Mouse (Mus musculus) Muller cell, postnatal 12 days (primary cell): Measurements from ENCODE around the gene Casz1.
A peak's percentile ranks its signal among the peaks of the same experiment; 100 is the strongest.

Experiments
- DNase-seq: peaks from one replicate; pipeline ENCODE4 v3.0.0-alpha.2; 2015; ENCODE audit errors: inconsistent ontology term

Casz1 gene

DNA sequence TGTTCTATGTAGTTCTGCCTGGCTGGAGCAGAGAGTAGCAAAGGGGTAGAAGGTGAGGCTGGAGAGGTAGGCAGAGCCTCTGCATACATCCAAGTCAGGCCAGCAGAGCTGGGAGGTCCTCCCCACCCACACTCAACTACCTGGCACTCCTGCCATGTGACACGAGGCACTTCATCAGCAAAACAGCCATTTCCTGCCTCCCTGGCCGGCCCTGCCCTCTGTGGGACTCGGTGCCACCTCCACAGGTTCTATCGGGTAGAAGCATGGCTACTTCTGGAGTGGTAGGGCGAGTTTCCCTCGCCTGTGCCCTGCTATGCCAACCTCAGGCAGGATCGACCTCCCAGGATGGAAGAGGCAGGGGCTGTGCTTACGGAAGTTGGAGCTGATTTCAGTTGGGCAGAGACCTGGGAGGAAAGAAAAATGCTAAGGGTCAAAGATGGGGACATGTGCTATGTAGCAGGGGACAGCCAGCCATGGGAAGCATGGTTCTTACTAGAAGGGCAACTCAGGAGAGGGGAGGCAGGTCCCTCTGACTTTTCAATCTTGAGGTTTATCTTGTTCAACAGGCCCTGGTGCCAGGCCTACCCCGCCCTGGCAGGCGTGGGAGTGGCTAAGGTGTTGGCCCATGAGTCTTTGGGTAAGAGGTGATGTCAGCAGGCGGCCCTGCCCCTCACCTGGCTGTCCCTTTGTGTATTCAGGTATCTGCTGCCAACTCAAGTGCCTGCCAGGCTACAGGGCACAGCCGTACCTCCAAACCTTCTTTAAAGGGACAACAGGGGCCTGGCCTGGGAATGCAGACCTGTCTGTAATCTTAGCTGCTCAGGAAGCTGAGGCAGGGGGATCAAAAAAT lies 6.5 kb upstream of the Casz1 start:
- DNase-seq = no peak

DNA sequence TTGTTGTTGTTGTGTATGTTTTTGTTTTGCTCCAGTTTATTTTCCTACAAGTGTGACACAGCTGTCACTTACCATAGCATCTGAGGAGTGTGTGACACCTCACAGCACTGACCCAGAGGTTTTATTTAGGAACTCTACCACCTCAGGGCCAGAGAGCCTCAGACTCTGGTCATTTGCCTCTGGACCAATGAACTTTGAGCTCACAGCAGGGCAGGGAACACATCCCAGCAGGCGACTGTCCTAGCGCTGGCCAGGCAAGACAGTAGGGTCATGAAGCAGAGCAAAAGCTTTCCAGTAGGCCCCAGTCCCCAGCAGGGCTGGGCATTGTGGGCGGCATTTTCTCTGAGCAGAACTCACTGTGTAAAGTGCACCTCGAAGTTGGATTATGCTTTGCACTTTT lies 1.2 kb upstream of the Casz1 start:
- no peak for DNase-seq

DNA sequence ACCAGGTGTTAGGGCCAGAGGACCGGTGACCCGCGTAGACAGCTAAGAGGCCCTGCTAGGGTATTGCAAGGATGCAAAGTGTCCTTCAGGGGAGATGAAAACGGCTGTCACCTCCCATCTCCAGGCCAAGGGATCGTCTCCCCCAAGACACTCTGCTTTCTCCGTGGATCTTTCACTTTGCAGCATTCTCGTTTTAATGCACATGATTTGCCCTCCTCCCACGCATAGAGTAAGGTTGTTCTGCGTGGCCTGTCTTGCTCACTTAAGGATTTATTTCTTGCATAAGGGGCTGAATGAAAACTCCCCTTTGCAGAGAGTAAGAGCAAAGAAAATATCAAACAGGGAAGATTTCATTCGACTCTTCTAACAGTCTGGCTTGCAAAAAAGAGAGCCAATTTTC lies 593 bp upstream of the Casz1 start:
- no peak for DNase-seq

DNA sequence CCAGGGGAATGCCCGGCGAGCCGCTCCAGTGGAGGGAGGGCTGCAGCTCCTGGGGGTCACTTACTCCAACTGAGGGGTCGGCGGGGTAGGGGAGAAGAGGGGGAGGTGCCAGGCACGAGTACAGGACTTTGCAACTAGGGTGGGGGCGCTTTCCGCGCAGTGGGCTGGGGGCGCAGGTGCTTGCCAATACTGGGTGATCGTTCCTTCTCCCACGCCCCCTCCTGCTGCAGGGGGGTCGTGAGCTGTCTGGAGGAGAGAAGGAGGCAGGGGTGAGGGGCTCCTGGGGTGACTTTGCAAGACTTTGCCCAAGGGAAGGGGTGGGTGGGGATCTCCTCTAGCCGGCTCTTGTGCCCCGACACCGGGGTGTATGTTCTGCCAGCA lies 541 bp downstream of the Casz1 start:
- DNase-seq = no peak

DNA sequence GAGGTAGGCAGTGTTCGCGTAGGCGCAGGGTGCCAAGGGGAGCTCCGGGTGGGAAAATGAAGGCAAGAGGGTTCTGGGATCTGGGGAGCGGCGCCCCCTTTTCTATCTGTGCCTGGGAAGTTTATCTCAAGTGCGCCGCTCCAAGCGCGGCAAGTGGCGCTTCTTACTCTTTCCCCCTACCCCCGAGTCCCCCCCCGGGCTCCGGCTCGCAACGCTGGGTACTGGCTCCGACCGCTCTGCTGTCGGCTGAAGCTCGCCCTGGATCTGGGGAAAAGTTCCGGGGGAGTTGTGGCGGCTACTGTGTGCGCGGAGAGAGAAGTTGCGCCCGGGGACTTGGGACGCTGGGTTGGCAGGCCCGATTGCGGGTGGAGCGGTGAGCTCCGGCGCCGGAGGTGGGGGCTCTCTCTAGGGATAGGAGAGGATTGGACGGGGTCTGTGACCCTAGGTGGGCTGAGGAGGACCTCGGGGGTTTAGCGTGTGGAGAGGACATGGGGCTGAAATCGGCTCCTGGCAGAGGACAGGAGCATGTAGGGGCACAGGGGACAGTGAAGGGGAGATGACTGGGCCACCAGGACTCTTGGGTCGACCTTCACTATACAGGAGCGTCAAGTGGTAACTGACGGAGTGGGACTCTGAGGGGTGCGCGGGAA lies 1.1 kb downstream of the Casz1 start:
- peak; percentile 63 for DNase-seq

DNA sequence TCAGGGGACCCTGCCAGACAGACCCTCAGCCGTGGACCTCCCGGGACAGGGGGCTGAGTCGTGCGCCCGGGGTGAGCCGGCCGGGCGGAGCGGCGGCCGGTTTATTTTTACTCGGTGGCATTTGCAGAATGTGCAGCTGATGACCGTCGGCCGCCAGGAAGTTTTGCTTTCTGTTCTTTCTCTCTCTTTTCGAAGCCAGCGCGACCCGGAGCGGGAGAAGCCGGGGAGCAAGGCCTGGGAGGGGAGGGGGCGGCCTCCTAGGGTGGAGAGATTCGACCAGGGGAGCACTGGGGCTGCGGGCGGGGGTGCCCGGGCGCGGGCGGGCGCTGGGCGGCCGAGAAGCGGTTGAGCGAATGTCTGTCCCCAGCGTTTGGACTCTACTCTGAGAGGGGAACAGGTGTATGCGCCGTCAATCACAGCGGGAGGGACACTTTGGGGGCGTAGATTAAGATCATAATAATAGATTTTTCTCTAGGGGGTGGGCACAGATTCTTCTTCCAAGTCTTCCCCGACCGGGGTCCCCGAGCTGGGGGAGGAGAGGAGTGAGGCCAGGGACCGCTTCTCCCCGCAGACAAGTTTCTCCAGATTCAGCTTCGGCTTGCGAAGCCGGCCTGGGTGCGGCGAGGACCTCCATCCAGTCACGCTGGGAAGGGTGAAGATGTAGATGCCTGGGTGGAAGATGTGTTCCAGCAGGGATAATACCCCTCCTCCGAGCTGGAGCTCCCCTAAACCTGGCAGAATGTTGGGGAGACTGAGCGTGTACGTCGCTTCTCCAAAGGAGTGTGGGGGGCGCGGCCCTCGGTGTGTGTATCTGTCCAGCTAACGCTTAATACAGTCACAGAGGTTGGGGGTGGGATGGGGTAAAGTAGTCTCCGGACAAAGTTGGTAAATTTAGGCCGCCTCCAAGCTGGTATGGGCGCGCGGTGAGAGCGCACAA lies 1.9 kb downstream of the Casz1 start:
- DNase-seq = peak; percentile 64

DNA sequence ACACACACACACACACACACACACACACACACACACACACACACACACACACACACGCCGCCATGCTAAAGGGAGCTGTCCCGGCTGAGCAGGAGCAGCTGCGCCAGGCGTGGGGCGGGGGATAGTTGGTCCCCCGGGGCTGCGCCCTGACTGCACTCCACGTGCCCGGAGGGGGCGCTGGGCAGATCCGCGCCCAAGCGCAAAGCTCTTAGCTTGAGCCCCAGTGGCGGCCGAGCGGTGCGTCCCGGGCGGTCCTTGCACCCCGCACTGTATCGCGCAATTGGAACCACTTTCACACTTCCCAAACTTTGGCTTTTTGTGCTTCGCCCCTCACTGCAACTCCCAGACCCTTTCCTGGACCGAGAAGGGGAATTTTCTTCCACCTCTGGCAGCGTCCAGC lies 2.6 kb downstream of the Casz1 start:
- peak; percentile 68 for DNase-seq

DNA sequence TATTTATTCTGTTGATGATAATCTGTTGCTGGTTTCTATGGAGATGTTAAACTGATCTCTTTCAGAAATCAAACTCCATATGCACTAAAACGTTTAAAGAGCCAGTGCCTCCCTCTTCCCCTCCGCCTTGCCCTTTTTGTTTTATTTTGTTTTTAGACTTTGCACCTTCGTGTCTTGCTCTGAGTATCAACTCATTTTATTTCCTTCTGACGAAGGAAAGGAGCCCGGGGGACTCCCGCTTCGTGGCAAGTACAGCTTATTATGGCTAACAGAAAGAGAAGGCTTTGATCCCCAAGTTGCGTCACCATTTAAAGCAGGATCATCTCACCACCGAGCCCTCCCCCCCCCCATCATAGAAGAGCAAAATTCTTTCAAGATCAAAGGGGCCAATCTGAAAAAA lies 3.2 kb downstream of the Casz1 start:
- DNase-seq = no peak

DNA sequence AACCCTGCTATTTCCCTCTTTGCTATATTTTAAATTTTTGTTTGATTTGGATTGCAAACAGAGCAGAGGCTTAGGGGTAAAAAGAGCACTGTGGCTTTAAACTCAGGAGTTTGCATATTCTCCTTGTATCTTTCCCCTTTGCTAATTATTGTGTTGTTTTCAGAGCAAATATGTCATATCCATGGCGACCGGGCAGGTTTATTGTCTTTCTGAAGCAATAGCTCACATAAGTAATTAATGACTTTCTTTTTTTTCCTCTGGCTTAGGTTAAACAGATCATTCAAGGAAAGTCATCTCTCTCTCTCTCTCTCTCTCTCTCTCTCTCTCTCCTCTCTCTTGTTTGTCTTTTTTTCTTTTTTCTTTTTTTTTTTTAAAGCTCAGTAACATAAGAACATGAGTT lies 4.6 kb downstream of the Casz1 start:
- DNase-seq = peak; percentile 44

DNA sequence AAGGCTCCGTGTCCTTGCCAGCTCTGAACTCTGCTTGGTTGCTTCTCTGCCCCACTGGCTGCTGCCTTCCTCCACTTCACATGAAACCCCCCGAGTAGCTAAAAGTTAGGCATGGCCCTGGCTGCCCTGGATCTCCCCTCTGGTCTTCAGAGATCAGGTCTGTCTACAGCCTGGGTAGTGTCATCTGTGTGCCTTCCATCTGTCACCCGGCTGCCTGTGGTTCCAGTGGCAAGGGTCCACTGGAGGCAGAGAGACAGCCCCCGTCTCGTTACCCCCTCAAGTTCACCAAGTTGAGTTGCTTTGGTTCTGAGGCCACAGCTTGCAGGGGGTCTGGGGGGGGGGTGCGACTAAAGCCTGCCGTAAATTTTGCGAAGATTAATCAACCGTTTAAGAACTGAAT lies 6.5 kb downstream of the Casz1 start:
- DNase-seq = no peak

DNA sequence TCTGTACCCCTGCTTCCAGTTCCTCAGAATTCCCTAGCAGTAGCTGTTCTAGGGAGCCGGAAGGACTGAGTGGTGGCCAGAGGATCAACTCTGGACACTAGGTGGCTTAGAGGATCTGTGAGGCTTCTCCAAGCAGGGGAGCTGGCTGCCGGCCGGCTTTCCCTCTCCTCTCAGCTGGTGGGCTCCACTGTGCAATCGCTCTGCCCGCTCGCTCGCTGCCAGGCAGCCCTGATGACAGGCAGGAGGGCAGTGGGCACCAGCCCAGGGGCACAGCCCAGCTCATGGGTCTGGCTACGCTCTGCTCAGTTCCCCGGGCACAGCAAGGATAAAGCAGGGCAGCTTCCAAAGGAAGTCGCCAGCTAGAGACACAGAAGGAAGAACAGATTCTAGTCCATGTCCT lies 7.7 kb downstream of the Casz1 start:
- DNase-seq = peak; percentile 80

DNA sequence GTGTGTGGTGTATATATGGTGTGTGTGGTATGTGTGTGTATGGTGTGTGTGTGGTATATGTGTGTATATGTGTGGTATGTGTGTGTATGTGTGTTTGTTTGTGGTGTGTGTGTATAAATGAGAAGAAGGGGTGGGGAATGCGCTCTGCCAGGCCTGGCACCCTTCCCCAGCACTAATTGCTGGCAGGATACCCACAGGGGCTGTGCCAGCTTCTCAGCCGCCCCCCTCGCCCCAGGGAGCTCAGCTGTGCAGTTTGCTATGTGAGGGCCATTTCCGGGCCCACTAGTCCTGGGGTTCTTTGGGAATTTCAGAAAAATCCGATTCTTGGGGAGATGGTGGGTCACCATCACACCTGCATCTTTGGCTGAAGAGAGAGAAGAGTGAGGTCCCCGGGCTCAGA lies 9.0 kb downstream of the Casz1 start:
- peak; percentile 73 for DNase-seq

DNA sequence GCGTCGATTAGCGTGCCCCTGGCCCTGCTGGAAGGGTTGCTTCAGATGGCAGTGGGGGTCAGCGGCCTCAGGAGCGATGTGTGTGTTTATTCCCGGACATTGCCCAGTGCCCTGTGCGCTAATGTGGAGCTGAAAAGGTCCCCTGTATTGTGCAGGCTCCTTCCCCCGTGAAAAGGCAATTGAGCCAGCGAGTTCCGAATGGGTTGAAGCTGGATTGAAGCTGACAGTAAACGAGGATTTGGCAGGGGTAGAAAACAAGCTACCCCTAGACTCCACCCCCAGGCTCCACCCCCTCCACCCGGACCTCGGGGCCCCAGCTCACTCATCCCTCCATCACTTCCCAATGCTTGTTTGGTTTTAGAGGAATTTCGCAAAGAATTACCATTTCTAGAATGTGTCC lies 12.3 kb downstream of the Casz1 start:
- DNase-seq = peak; percentile 84

DNA sequence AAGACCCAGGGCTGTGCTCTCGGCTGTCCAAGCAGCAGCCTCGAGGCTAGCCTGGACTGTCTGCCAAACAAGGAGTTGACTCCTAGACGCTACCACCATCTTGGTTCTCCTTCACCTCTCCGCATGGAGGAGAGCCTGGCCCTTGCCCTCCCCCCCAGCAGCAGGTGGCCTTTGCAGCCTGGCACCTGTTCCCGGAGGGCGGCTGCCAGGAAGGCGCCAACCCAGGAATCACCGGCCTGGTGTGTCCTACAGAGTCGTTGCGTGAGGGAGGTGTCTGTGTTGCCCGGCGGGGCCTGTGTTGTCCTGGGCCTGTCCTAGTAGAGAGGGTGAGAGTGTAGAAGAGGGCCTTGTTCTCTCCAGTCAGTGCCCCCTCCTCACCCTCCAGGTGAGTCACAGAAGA lies 13.9 kb downstream of the Casz1 start:
- no peak for DNase-seq

DNA sequence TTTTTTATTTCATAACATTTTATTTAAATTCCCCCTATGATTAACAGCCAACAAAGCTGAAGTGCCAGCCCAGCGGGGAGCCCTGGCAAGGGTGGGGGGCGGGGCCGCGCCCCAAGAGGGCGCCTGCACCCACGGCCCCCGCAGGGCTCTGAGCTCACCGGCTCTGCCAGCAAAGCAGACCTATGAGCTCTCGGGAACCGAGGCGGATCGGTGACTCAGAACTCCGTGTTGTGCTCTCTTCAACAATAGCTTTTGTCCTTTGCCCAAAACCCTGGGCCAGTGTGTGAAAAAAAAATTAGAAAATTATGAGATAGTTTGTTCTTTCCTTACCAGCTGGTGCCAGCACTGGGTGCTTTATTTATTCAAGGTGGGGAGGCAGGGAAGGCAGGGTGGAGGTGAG lies 15.9 kb downstream of the Casz1 start:
- DNase-seq = peak; percentile 67

DNA sequence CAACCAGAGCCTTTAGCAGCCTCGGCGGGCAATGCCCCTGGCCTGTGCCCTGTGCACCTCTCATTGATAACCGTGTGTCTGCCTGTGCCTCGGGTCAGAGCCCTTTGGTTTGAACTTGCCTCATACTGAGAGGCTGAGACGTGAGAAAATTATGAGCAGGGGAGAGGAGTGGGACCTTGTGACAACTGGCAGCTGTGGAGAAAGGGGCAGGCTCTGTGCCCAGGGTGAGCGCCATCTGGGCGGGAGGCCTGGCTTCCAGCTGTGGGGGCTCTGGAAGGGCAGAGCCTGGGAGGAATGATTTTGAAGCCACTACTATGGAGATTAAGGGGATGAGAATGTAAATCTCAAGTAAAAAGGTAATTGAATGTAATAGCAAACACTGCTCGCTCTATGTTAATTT lies 19.1 kb downstream of the Casz1 start:
- DNase-seq = no peak

DNA sequence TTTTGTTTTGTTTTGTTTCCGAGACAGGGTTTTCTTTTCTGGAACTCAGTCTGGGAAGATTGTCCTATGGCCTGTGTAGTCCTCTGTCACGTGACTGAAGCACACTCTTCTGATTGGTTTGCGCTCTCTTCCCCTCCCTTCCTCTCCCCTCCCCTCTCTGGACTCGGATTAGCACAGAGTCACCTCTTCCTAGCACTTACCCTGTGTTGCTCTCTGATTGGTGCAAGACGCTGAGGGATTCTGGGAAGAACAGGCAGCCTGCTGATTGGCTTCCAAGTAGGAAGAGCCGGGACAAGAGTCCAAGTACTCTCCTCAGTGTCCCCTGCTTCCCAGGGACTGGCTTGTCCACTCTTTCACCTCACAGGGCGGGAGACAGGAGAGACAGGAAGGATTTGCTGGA lies 26.1 kb downstream of the Casz1 start:
- no peak for DNase-seq

DNA sequence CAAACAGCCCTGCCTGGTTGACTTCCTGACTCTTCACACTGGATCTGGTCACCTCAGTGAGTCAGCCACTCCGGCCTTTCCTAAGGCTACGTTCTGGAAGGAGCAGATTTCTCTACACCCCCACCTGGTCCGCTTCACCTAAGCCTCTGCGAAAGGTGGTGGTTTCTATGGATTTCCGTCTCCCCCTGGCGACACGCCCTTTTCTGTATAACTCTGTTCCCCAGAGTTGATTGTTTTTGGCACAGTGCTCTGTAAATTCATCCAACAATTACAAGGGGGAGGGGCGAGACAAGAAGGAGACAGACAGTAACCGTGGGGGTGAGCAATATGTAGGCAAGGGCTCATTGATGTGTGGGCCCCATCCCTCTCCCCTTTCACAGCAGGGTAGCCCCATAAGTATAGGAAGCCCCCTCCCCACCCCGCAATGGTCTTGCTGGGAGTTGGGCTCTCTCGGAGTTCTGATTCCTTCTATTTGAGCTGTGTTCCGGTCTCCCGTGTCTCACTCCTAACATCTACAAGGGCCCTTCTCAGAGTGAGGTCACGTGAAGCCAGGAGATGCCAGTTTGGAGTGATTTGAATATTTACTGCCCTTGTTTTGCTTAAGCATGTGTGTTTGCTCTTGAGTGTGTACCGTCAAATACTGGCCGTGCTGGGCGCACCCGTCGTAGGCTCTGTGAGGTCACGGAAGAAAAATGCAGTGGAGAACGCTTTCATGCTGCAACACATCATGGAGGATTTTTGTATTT lies 29.2 kb downstream of the Casz1 start:
- no peak for DNase-seq

DNA sequence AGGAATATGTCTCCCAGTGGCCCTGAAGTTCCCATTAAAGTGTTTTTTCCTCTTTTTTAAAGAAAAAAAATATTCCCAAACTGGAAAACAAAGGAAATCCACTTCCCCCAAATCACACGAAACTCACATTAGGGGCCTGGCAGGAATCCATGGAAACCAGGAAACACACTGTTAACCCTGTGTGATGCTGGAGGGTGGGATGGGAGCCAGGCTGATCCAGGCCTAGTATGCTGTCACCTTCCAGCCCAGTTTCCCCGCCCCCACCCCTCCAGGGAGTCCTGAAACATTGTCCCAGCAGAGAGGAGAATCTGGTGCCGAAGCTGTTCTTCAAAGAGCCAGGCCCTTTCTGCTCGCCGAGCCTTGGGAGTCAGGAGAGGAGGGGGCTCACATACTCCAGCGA lies 32.2 kb downstream of the Casz1 start:
- no peak for DNase-seq

DNA sequence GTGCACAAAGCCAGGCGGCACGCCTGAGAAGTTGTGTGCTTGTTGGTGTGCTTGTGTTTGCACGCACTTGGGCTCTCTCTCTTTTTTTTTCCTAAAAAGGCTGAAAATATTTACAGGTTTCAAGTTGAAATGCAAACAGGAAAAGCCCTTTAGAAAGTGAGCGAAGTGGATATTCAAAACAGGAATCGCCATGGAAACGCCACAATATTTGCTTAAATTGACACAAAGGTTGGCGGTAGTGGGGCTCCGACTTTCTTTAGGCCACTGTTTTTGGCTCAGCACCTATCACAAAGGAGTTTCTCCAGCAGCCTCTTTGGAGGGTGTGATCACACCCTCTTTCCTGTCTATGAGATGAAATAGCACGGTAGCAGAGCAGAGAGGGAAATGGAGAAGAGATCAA lies 32.8 kb downstream of the Casz1 start:
- DNase-seq = no peak

DNA sequence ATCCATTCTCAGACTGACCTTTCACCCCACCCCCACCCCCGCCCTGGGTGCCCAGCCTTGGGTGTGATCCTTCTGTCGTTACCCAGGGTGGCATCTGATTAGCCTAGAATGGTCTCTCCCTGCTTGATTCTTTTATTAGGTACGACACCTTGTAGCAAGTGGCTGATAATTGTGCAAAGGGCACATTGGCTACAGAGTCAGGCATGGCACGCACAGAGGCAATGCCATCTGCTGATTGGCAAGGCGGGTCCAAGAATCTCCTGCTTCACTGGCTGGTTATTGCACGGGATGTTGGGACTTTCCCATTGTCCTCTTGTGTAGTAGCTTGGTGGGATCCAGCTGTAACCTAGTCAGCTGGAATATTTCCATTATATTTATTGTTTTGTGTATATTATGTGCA lies 33.4 kb downstream of the Casz1 start:
- DNase-seq = no peak

DNA sequence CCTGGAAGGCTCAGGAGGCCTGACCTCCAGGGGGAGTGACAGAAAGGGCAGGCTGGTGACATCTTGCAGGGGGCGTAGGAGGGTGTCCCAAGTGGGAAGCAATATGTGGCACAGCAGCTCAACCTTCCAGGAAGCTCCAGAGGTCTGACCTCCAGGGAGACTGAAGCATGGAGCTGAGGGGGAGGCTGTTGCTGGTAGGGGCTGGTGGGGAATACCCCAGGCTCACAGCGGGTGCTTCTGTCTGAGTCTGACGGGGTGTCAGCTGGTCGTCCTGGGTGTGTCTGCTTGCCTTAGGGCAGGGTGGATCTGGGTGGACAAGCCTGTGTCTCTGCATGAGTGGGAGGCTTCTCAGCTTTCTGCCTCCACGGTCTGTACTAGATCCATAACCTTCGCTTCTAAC lies 38.1 kb downstream of the Casz1 start:
- DNase-seq = no peak
